In the genomic region with DNA sequence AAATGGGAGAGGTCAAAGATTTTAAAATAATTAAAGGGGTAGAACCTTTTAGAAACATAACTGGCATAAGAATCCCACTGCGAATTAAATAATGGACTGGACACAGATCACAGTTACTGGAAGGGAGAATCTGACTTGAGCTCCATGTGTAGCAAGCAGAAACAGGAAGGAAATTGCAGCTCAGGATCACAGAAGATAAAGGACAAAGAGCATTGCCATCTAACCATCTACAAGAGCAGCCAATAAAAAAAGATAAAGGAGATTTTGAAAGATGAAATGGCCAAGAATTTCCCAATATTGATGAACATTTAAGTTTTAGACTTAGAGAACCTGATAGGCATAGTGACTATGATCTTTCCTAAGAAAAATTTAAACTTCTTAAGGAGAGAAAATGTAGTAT, we compare ENCODE assay signal across 16 mouse cellular contexts.
"Had no signal": no experiment of that assay in that cellular context is flagged by ENCODE, and none has a peak within 500 bp of the region (broad histone marks: within the 10 kb centered on the region; RNA-seq: fewer than 3 reads in every experiment).

No protein-coding gene starts in this region.

- ATAC-seq: midbrain, embryonic 13.5 days; midbrain, embryonic 15.5 days had no signal

- H3K9ac ChIP-seq: lung, embryonic 14.5 days; midbrain, embryonic 13.5 days; midbrain, embryonic 15.5 days; neural tube, embryonic 12.5 days had no signal

- H3K27me3 ChIP-seq: megakaryocyte, embryonic 14.5 days; midbrain, embryonic 13.5 days; midbrain, embryonic 15.5 days; neural tube, embryonic 12.5 days had no signal

- H3K4me1 ChIP-seq: midbrain, embryonic 13.5 days; midbrain, embryonic 15.5 days; neural tube, embryonic 12.5 days had no signal

- DNase-seq: lung, adult 18-20 months; lung, embryonic 14.5 days; lung, postnatal 10 days; lung, postnatal 4 days; retina, postnatal 1 day; right cerebral cortex, adult 18-20 months; right cerebral cortex, postnatal 25 days; right cerebral cortex, postnatal 4 days; spleen, adult 18-20 months; thymus, adult 18-20 months; thymus, postnatal 14 days; thymus, postnatal 36 days had no signal

- H3K36me3 ChIP-seq: midbrain, embryonic 13.5 days; midbrain, embryonic 15.5 days; neural tube, embryonic 12.5 days had no signal

- H3K9me3 ChIP-seq: megakaryocyte, embryonic 14.5 days; midbrain, embryonic 13.5 days; midbrain, embryonic 15.5 days; neural tube, embryonic 12.5 days had no signal

- H3K27ac ChIP-seq: midbrain, embryonic 13.5 days; midbrain, embryonic 15.5 days; neural tube, embryonic 12.5 days had no signal

- H3K4me3 ChIP-seq: midbrain, embryonic 13.5 days; midbrain, embryonic 15.5 days; neural tube, embryonic 12.5 days had no signal
